Mouse (Mus musculus) forebrain, embryonic 15.5 days (tissue): Measurements from ENCODE around the gene Trim23. TPM values are rescaled to one million over a fixed set of nuclear protein-coding genes. Genes with fewer than 3 reads are reported as not detected.
A peak's percentile ranks its signal among the peaks of the same experiment; 100 is the strongest.
"Not testable (repeated sequence)": the region's sequence is repeated elsewhere in the genome, so short reads cannot be mapped to it uniquely, and the experiment has no call there.

ENCODE experiments used
- ATAC-seq: fragments of 200-750 bp; cut with Nextera tagmentation; replicated peaks from 2 replicates; pipeline ENCODE4 v1.8.0; 2017; ENCODE audit warnings: mild to moderate bottlenecking, moderate TSS enrichment, moderate library complexity
- H3K27ac ChIP-seq: fragments of 300-500 bp; sonication (generic); replicated peaks from 2 replicates; pipeline ENCODE4 v1.5.1; 2015; ENCODE audit warnings: mild to moderate bottlenecking, inconsistent platforms
- H3K27me3 ChIP-seq: fragments of 300-500 bp; sonication (generic); 2 replicates; pipeline ENCODE4 v1.6.1; 2015; ENCODE audit warnings: inconsistent platforms
- H3K36me3 ChIP-seq: fragments of 300-500 bp; sonication (generic); 2 replicates; pipeline ENCODE4 v1.6.1; 2015; ENCODE audit warnings: mild to moderate bottlenecking, inconsistent platforms
- H3K4me1 ChIP-seq: fragments of 300-500 bp; sonication (generic); 2 replicates; pipeline ENCODE4 v1.6.1; 2015; ENCODE audit warnings: inconsistent platforms
- H3K4me2 ChIP-seq: fragments of 300-500 bp; sonication (generic); replicated peaks from 2 replicates; pipeline ENCODE4 v1.6.1; 2015; ENCODE audit warnings: mild to moderate bottlenecking, inconsistent platforms
- H3K4me3 ChIP-seq: fragments of 300-500 bp; sonication (generic); 2 replicates; pipeline ENCODE4 v1.5.1; 2015; ENCODE audit warnings: mild to moderate bottlenecking, inconsistent platforms
- H3K9ac ChIP-seq: fragments of 300-500 bp; sonication (generic); replicated peaks from 2 replicates; pipeline ENCODE4 v1.6.1; 2015; ENCODE audit warnings: mild to moderate bottlenecking, inconsistent platforms
- H3K9me3 ChIP-seq: fragments of 300-500 bp; sonication (generic); 2 replicates; pipeline ENCODE4 v1.6.1; 2016; ENCODE audit warnings: inconsistent platforms
- WGBS: fragments of 180-500 bp; shearing (Covaris S2); methylation state at CpG from one replicate; pipeline ENCODE4 v1.1.7; 2015; ENCODE audit warnings: mixed read lengths; 5-methylcytosine and 5-hydroxymethylcytosine counted together
- polyA plus RNA-seq: library from polyadenylated mRNA; unstranded; fragments of >200 nt; fragmentation: Nextera tagmentation; extraction: Ambion mirVana; gene quantifications from 2 replicates; pipeline ENCODE4 v1.2.1, GENCODE M21; 2015

Gene Trim23
- polyA plus RNA-seq, 1 experiment from 2014 or later: 41.6 TPM

- peak within 1 kb of the TSS; percentile 86 for H3K4me2 ChIP-seq
- H3K27ac ChIP-seq: peak within 1 kb of the TSS; percentile 79
- peaks cover 9% of the 10 kb centered on the region for H3K36me3 ChIP-seq
- no peaks in the 10 kb centered on the region for H3K27me3 ChIP-seq
- peak within 1 kb of the TSS; percentile 87 for H3K9ac ChIP-seq
- H3K4me1 ChIP-seq: peaks cover 22% of the 10 kb centered on the region
- WGBS: under 1% methylated on average over 32 of the region's 32 CpGs
- no peaks in the 10 kb centered on the region for H3K9me3 ChIP-seq
- peak within 1 kb of the TSS; percentile 74 for H3K4me3 ChIP-seq
- ATAC-seq: peak; percentile 95
Measured at GRCm38 (mm10) chr13:104177796-104178649, 574 bp upstream of the Trim23 start, which contains the start of gene Trappc13. TSS of gene Trappc13 (minus strand) at chr13:104178469.

DNA sequence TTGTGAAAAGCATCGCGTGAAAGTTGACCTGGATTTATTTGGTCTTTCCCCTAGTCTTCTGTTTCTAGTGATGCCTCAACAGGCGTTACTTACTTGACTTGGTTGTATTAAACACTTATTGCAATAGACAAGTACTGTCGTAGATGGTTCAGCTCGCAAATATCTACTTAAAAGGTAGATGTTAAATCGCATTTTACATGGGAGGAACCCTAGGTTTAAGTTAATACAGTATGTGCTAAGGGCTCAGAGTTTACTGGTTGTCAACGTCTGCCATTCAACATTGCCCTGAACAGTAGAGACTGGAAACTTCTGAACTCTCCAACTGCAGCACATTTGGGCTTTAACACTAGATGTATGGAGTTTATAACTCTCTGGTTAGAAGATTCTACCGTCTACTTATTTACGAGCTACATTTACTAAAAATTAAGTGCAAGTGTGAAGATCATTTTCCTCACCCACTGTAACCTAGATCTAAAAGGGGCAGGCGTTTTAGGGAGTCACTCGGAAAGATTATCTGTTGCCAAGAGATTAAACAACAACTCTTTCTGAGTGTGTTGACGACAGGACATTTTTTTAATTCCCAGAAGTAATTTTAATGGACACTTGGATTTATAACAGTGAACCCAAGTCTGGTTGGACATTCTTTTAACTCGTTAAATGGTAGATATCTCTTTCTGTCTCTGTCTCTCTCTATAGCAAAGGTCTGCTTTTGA, 735 bp downstream of the Trim23 start:
- H3K9ac ChIP-seq: peak overlapping the region; percentile 87
- peak overlapping the region; percentile 79 for H3K27ac ChIP-seq
- no peaks in the 10 kb centered on the region for H3K9me3 ChIP-seq
- peaks cover 15% of the 10 kb centered on the region for H3K36me3 ChIP-seq
- H3K4me2 ChIP-seq: peak overlapping the region; percentile 53
- H3K4me3 ChIP-seq: peak overlapping the region; percentile 74
- 20% methylated on average over 13 of the region's 13 CpGs for WGBS
- no peaks in the 10 kb centered on the region for H3K27me3 ChIP-seq
- 0 out of 2 replicates have a peak, but pooled peaks have one; percentile 1 for ATAC-seq
- H3K4me1 ChIP-seq: peaks cover 22% of the 10 kb centered on the region

GRCm38 (mm10) chr13:104187357-104187756, 8.8 kb downstream of the Trim23 start:
- H3K27ac ChIP-seq: no peak overlapping the region
- WGBS: 93% methylated on average over 4 of the region's 4 CpGs
- H3K9me3 ChIP-seq: no peaks in the 10 kb centered on the region
- peaks cover 49% of the 10 kb centered on the region for H3K36me3 ChIP-seq
- ATAC-seq: no peak
- H3K4me1 ChIP-seq: no peaks in the 10 kb centered on the region
- no peak overlapping the region for H3K4me3 ChIP-seq
- H3K27me3 ChIP-seq: no peaks in the 10 kb centered on the region
- H3K4me2 ChIP-seq: no peak overlapping the region
- H3K9ac ChIP-seq: no peak overlapping the region

GRCm38 (mm10) chr13:104195891-104196290, 17.3 kb downstream of the Trim23 start:
- H3K9me3 ChIP-seq, H3K27ac ChIP-seq, H3K4me3 ChIP-seq, ATAC-seq, H3K27me3 ChIP-seq, H3K4me1 ChIP-seq, H3K9ac ChIP-seq, H3K4me2 ChIP-seq: not testable (repeated sequence)
- peaks cover 48% of the 10 kb centered on the region for H3K36me3 ChIP-seq

DNA sequence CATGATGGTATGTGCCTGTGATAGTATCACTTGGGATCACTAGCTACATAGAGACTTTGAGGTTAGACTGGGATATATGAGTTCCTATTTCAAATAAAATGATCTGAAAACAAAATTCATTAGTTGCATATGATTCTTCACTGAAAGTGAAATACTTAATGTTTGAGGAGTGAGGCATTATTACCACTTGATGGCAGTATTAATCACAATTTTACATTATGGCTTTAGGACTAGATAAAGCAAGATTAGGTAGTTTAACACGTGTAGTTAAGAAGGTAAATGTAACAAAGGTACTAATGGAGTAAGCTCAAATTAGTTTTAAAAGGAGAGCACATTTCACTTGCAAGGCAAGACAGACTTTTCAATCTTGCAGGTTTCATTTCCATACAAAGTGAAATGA, 25.7 kb downstream of the Trim23 start:
- no peak overlapping the region for H3K4me2 ChIP-seq
- H3K27me3 ChIP-seq: no peaks in the 10 kb centered on the region
- H3K9me3 ChIP-seq: no peaks in the 10 kb centered on the region
- ATAC-seq: no peak
- no peak overlapping the region for H3K4me3 ChIP-seq
- peaks cover 28% of the 10 kb centered on the region for H3K36me3 ChIP-seq
- 53% methylated on average over 1 of the region's 1 CpGs for WGBS
- no peaks in the 10 kb centered on the region for H3K4me1 ChIP-seq
- H3K9ac ChIP-seq: no peak overlapping the region
- no peak overlapping the region for H3K27ac ChIP-seq

- whole genome bisulfite sequencing: 69% methylated on average over 3 of the region's 3 CpGs
- Histone ChIP-seq H3K27ac (no peak overlapping the region), H3K9ac (peak overlapping the region; percentile 92; the same call in 1 of the 2 replicates)
Measured at GRCm38 (mm10) chr13:104227478-104227877, 48.9 kb downstream of the Trim23 start.

DNA sequence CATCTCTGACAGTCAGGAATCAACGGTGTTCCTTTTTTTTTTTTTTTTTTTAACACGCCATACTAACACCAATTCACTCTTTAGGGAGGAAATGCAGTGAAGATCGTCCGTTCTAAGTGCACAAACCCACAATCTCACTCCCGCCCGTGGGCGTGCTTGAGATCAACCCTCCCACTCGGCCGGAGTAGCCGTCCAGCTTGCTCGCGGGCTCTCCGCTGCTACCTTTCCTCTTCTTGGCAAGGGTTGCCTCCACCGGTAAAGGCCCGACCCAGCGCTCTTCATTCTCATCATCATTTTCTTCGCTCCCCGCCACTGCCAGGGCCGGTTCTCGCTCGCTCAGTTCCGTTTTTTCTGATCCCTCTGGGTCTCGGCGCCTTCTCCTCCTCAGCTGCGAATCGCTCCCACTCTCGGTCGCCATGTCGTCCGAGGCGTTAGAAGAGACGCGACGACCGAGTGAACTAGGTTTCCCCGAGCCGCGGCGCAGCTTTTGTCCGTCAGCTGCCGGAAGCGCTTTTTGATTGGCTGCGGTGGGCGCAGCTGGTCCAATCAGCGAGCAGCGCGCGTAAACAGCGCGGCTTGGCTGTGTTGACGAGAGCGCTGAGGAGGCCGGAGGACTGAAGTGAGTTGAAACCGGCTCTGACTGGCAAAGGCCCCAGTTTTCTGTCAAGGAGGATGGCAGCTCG, 49.9 kb downstream of the Trim23 start, which contains the start of the genes Cenpk and Ppwd1:
Gene Cenpk (plus strand): TSS at position 228 of the 683 bp plus-strand sequence.
Gene Ppwd1 (minus strand): TSS at position 460 of the 683 bp plus-strand sequence.
- H3K4me3 ChIP-seq: peak within 1 kb of the TSS; percentile 95
- H3K36me3 ChIP-seq: no peaks in the 10 kb centered on the region
- no peaks in the 10 kb centered on the region for H3K27me3 ChIP-seq
- WGBS: under 1% methylated on average over 55 of the region's 55 CpGs
- peak; percentile 100 for ATAC-seq
- H3K27ac ChIP-seq: peak within 1 kb of the TSS; percentile 97
- H3K9me3 ChIP-seq: no peaks in the 10 kb centered on the region
- H3K9ac ChIP-seq: peak within 1 kb of the TSS; percentile 92
- H3K4me1 ChIP-seq: peaks cover 25% of the 10 kb centered on the region
- peak within 1 kb of the TSS; percentile 77 for H3K4me2 ChIP-seq

More at GRCm38 (mm10) chr13:104227478-104227877, 48.9 kb downstream of the Trim23 start:
- Histone ChIP-seq H3K4me2 (peak overlapping the region; percentile 68), H3K9me3 (no peaks in the 10 kb centered on the region), H3K4me1 (peaks cover 25% of the 10 kb centered on the region), H3K36me3 (no peaks in the 10 kb centered on the region), H3K27me3 (no peaks in the 10 kb centered on the region), H3K4me3 (peak overlapping the region; percentile 95)
- no peak for ATAC-seq

- ATAC-seq: peak; percentile 53
- Histone ChIP-seq H3K4me1 (peaks cover 25% of the 10 kb centered on the region), H3K9ac (peak overlapping the region; percentile 57), H3K4me2 (peak overlapping the region; percentile 77), H3K27me3 (no peaks in the 10 kb centered on the region), H3K9me3 (no peaks in the 10 kb centered on the region), H3K36me3 (no peaks in the 10 kb centered on the region), H3K4me3 (peak overlapping the region; percentile 95), H3K27ac (peak overlapping the region; percentile 53; the same call in 1 of the 2 replicates)
- 5% methylated on average over 15 of the region's 15 CpGs for WGBS
Measured at GRCm38 (mm10) chr13:104229181-104229580, 50.6 kb downstream of the Trim23 start.

Other genes with a start within 250 kb of the Trim23 start
- 35.7 and 38.1 TPM in 2 replicates for gene Nln, start 69.2 kb upstream of the Trim23 start, polyA plus RNA-seq
- 32.2 and 34.4 TPM in 2 replicates for gene Sgtb, start 69.1 kb upstream of the Trim23 start, polyA plus RNA-seq
- 69.5 and 69.7 TPM in 2 replicates for gene Trappc13, start 328 bp upstream of the Trim23 start, polyA plus RNA-seq
- 25.0 and 33.4 TPM in 2 replicates for gene Cenpk, start 49.8 kb downstream of the Trim23 start, polyA plus RNA-seq
- gene Ppwd1, start 50.0 kb downstream of the Trim23 start, polyA plus RNA-seq: 9.2 and 9.5 TPM in 2 replicates
- gene Adamts6, start 109.0 kb downstream of the Trim23 start, polyA plus RNA-seq: 1.9 and 2.7 TPM in 2 replicates